Mouse (Mus musculus): ENCODE results near the gene Akap2.

DNA sequence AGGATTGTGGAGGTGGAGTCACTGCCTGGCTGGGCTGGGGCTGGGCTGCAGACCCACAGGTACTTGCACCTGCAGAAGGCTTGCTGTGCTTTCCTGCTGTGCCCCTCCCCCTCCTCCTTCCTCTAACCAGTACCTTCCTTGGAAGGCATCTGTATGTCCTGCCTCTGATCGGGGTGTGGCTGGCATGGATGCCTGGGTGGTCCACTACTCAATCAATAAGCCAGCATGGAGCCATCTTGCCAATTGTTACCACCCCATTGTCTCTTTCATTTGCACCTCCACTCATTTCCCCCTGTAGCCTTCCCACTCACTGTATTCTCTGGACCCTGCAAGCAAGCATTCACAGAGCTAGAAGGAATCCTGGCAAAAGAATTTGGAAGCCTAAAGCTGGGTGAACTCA lies 26.7 kb upstream of the Akap2 start:
- no peak for TF ChIP-seq CTCF (IDR thresholded peaks at IDR 0.05; ENCODE audit: low read depth, low read length)
- TF ChIP-seq POLR2AphosphoS5 (IDR thresholded peaks at IDR 0.05; ENCODE audit: insufficient replicate concordance, low read depth, low read length) = no peak
